ENCODE assay signal across 10 mouse cellular contexts in the genomic region with DNA sequence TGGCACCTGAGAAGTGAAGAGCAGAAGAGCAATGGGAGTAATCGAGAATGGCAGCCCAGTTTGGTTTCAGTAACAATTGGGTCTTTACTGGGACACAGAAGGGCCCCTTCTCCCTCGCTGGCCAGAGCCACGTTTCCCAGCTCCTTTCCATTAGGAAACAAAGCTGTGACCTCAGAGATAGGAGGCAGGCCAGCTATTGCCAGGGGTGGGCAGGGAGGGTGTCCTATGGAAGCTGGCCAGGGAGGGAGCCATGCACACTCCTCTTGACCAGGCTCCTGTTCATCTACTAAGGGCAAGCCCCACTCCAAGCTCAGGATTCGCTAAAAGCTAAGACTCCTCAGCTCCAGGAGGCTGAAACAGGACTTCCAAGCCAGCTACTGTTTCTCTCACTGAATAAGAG. TPM values are rescaled to one million over a fixed set of nuclear protein-coding genes. Genes with fewer than 3 reads are reported as not detected.
A peak's percentile ranks its signal among the peaks of the same experiment; 100 is the strongest.
DNase-seq lines count a peak whose midpoint lies in the region; ATAC-seq lines count a peak whose summit lies in the region.
"Had no signal": no experiment of that assay in that cellular context is flagged by ENCODE, and none has a peak within 500 bp of the region (broad histone marks: within the 10 kb centered on the region; RNA-seq: fewer than 3 reads in every experiment).

No protein-coding gene starts in this region.

- peak overlapping the region; percentile 73; the same call in 1 of the 2 replicates for H3K4me3 ChIP-seq in heart, embryonic 12.5 days
- H3K4me3 ChIP-seq in hindbrain, embryonic 11.5 days (ENCODE audit: low read depth, low read length) = 0 out of 2 replicates have a peak overlapping the region, but pooled peaks have one; percentile 93
- H3K4me3 ChIP-seq in midbrain, embryonic 13.5 days (replicated peaks) = peak overlapping the region; percentile 99

- no peak for ATAC-seq in heart, embryonic 12.5 days (ENCODE audit: insufficient number of reproducible peaks, low FRiP score)
- no peak for ATAC-seq in hindbrain, embryonic 11.5 days (ENCODE audit: low FRiP score)
- no peak for ATAC-seq in midbrain, embryonic 13.5 days

- 7% methylated on average over 4 of the region's 4 CpGs for WGBS in heart, embryonic 12.5 days
- 3% methylated on average over 4 of the region's 4 CpGs for WGBS in hindbrain, embryonic 11.5 days
- WGBS in midbrain, embryonic 13.5 days = 6% methylated on average over 4 of the region's 4 CpGs

- no peaks in the 10 kb centered on the region for H3K27me3 ChIP-seq in heart, embryonic 12.5 days (replicated peaks)
- H3K27me3 ChIP-seq in hindbrain, embryonic 11.5 days (ENCODE audit: control insufficient read depth, insufficient read depth, low read length) = no peaks in the 10 kb centered on the region
- H3K27me3 ChIP-seq in midbrain, embryonic 13.5 days = 0 out of 2 replicates have a peak, but pooled peaks cover 4% of the 10 kb centered on the region

- H3K9ac ChIP-seq in heart, embryonic 12.5 days = no peak overlapping the region
- H3K9ac ChIP-seq in hindbrain, embryonic 11.5 days (ENCODE audit: low read depth, low read length) = peak overlapping the region; percentile 100; the same call in 1 of the 2 replicates
- H3K9ac ChIP-seq in midbrain, embryonic 13.5 days (replicated peaks) = 0 out of 2 replicates have a peak overlapping the region, but pooled peaks have one; percentile 99

- peaks cover 11% of the 10 kb centered on the region for H3K36me3 ChIP-seq in heart, embryonic 12.5 days
- H3K36me3 ChIP-seq in hindbrain, embryonic 11.5 days (ENCODE audit: control insufficient read depth, insufficient read depth, low read length) = peaks cover under 1% of the 10 kb centered on the region; the same call in 1 of the 2 replicates
- H3K36me3 ChIP-seq in midbrain, embryonic 13.5 days = peaks cover 11% of the 10 kb centered on the region

- DNase-seq in heart, adult 11 months = no peak
- DNase-seq in embryo, embryonic 10.5 days (ENCODE audit: low spot score) = peak; percentile 47
- no peak for DNase-seq in hindbrain, embryonic 11.5 days (ENCODE audit: low spot score)
- DNase-seq in gastrocnemius, postnatal 36 days = no peak
- no peak for DNase-seq in ovary, adult 18-20 months (ENCODE audit: low spot score)
- DNase-seq in frontal cortex, postnatal 36 days (ENCODE audit: low spot score in 2 of 2) = no peak
- DNase-seq: adrenal gland, postnatal 10 days had no signal

- intact Hi-C loops in gastrocnemius, postnatal 36 days (cut with DNase I) = no loop called here

- H3K9me3 ChIP-seq in heart, embryonic 12.5 days (replicated peaks) = no peaks in the 10 kb centered on the region
- no peaks in the 10 kb centered on the region for H3K9me3 ChIP-seq in hindbrain, embryonic 11.5 days (ENCODE audit: control insufficient read depth, low read length)
- H3K9me3 ChIP-seq in midbrain, embryonic 13.5 days = no peaks in the 10 kb centered on the region

- peak overlapping the region; percentile 93 for H3K4me2 ChIP-seq in heart, embryonic 12.5 days
- H3K4me2 ChIP-seq in hindbrain, embryonic 11.5 days (replicated peaks; ENCODE audit: low read depth, low read length) = no peak overlapping the region
- H3K4me2 ChIP-seq in midbrain, embryonic 13.5 days (replicated peaks) = peak overlapping the region; percentile 99

- H3K27ac ChIP-seq in heart, embryonic 12.5 days (ENCODE audit: poor library complexity, severe bottlenecking) = peak overlapping the region; percentile 97; the same call in 1 of the 2 replicates
- H3K27ac ChIP-seq in hindbrain, embryonic 11.5 days (ENCODE audit: low read depth, low read length) = no peak overlapping the region
- no peak overlapping the region for H3K27ac ChIP-seq in midbrain, embryonic 13.5 days

- H3K4me1 ChIP-seq in heart, embryonic 12.5 days (replicated peaks) = peaks cover 73% of the 10 kb centered on the region
- peaks cover 19% of the 10 kb centered on the region for H3K4me1 ChIP-seq in hindbrain, embryonic 11.5 days (replicated peaks; ENCODE audit: control insufficient read depth, insufficient read depth, low read length)
- peaks cover 28% of the 10 kb centered on the region for H3K4me1 ChIP-seq in midbrain, embryonic 13.5 days (replicated peaks)

RNA-seq across cellular contexts. Expression of a gene that starts 1.1 kb away (rescaled TPM):
- 11.9 and 13.3 TPM in 2 replicates for polyA plus RNA-seq in heart, embryonic 12.5 days (2016; fragmentation: Nextera tagmentation; extraction: Ambion mirVana)
- polyA plus RNA-seq in hindbrain, embryonic 11.5 days (2014; fragmentation: Nextera tagmentation; extraction: Ambion mirVana) = 4.3 and 5.9 TPM in 2 replicates
- polyA plus RNA-seq in midbrain, embryonic 13.5 days (2015; fragmentation: Nextera tagmentation; extraction: Ambion mirVana) = 33.4 and 35.4 TPM in 2 replicates
- total RNA-seq in gastrocnemius, postnatal 36 days (2021) = 1 to 10 TPM; 6.3 to 7.4 TPM

RNA-seq across cellular contexts. Expression of a gene that starts 12.0 kb away (rescaled TPM):
- 23.1 and 24.4 TPM in 2 replicates for polyA plus RNA-seq in heart, embryonic 12.5 days (2016; fragmentation: Nextera tagmentation; extraction: Ambion mirVana)
- 12.8 and 13.1 TPM in 2 replicates for polyA plus RNA-seq in hindbrain, embryonic 11.5 days (2014; fragmentation: Nextera tagmentation; extraction: Ambion mirVana)
- polyA plus RNA-seq in midbrain, embryonic 13.5 days (2015; fragmentation: Nextera tagmentation; extraction: Ambion mirVana) = 22.1 and 22.3 TPM in 2 replicates
- 1 to 10 TPM; 7.8 to 8.5 TPM for total RNA-seq in gastrocnemius, postnatal 36 days (2021)

RNA-seq across cellular contexts. Expression of a gene that starts 20.0 kb away (rescaled TPM):
- 0.40 TPM in 1 of 2 replicates, not detected in the other for polyA plus RNA-seq in heart, embryonic 12.5 days (2016; fragmentation: Nextera tagmentation; extraction: Ambion mirVana)
- polyA plus RNA-seq in hindbrain, embryonic 11.5 days (2014; fragmentation: Nextera tagmentation; extraction: Ambion mirVana) = not detected in 2 replicates
- polyA plus RNA-seq in midbrain, embryonic 13.5 days (2015; fragmentation: Nextera tagmentation; extraction: Ambion mirVana) = not detected in 2 replicates
- total RNA-seq in gastrocnemius, postnatal 36 days (2021) = 1,000 to 10,000 TPM; 1,257 to 1,260 TPM
- total RNA-seq: layer of hippocampus, adult 18-20 months had no signal

RNA-seq across cellular contexts. Expression of a gene that starts 22.6 kb away (rescaled TPM):
- 14.9 and 16.8 TPM in 2 replicates for polyA plus RNA-seq in heart, embryonic 12.5 days (2016; fragmentation: Nextera tagmentation; extraction: Ambion mirVana)
- 6.1 and 6.8 TPM in 2 replicates for polyA plus RNA-seq in hindbrain, embryonic 11.5 days (2014; fragmentation: Nextera tagmentation; extraction: Ambion mirVana)
- polyA plus RNA-seq in midbrain, embryonic 13.5 days (2015; fragmentation: Nextera tagmentation; extraction: Ambion mirVana) = 16.1 and 19.0 TPM in 2 replicates
- total RNA-seq in gastrocnemius, postnatal 36 days (2021) = 1,000 to 10,000 TPM; 2,677 to 2,859 TPM

RNA-seq across cellular contexts. Expression of a gene that starts 47.6 kb away (rescaled TPM):
- polyA plus RNA-seq in heart, embryonic 12.5 days (2016; fragmentation: Nextera tagmentation; extraction: Ambion mirVana) = 2.2 and 3.4 TPM in 2 replicates
- 3.9 and 7.9 TPM in 2 replicates for polyA plus RNA-seq in hindbrain, embryonic 11.5 days (2014; fragmentation: Nextera tagmentation; extraction: Ambion mirVana)
- polyA plus RNA-seq in midbrain, embryonic 13.5 days (2015; fragmentation: Nextera tagmentation; extraction: Ambion mirVana) = 4.2 and 4.8 TPM in 2 replicates
- total RNA-seq in gastrocnemius, postnatal 36 days (2021) = 10 to 100 TPM; 10.8 to 12.2 TPM
